Mouse (Mus musculus) olfactory bulb, adult 2 months (tissue): ENCODE measurements around the gene Bbx. TPM values are rescaled to one million over a fixed set of nuclear protein-coding genes. Genes with fewer than 3 reads are reported as not detected.

Experiments
- H3K27ac ChIP-seq: fragments of 200-500 bp; 2 replicates; pipeline ENCODE4 v1.5.1; 2012; ENCODE audit warnings: low read depth, low read length; ENCODE audit not compliant: insufficient read depth
- H3K4me1 ChIP-seq: fragments of 200-500 bp; 2 replicates; pipeline ENCODE4 v1.6.1; 2012; ENCODE audit warnings: low read length; ENCODE audit not compliant: control insufficient read depth, insufficient read depth
- H3K4me3 ChIP-seq: fragments of 200-500 bp; 2 replicates; pipeline ENCODE4 v1.5.1; 2012; ENCODE audit warnings: mild to moderate bottlenecking, low read depth, low read length, moderate library complexity; ENCODE audit not compliant: insufficient read depth
- CTCF ChIP-seq: fragments of 200-500 bp; IDR thresholded peaks from 2 replicates; pipeline ENCODE4 v1.5.1; 2012; ENCODE audit warnings: low read depth, mild to moderate bottlenecking, low read length, moderate library complexity; ENCODE audit not compliant: insufficient read depth
- POLR2A ChIP-seq: fragments of 200-500 bp; IDR thresholded peaks from 2 replicates; pipeline ENCODE4 v1.6.1; 2012; ENCODE audit warnings: mild to moderate bottlenecking, low read depth, low read length, moderate library complexity; ENCODE audit not compliant: insufficient read depth
- WGBS: fragments of 180-500 bp; shearing (Covaris S2); methylation state at CpG from one replicate; pipeline ENCODE4 v1.1.7; 2018; 5-methylcytosine and 5-hydroxymethylcytosine counted together
- polyA plus RNA-seq: library from polyadenylated mRNA; stranded (reverse); fragments of >200 nt; gene quantifications from 2 replicates; pipeline ENCODE4 v1.2.4, GENCODE M21; 2012; ENCODE audit warnings: low replicate concordance; ENCODE audit not compliant: missing spikeins, insufficient read depth, insufficient read length

The Bbx gene
- polyA plus RNA-seq, 1 experiment: not detected

- Histone ChIP-seq H3K4me3 (no peak overlapping the region), H3K27ac (no peak overlapping the region), H3K4me1 (no peaks in the 10 kb centered on the region)
- no peak for TF ChIP-seq CTCF
- no peak for TF ChIP-seq POLR2A
- 28% methylated on average over 1 of the region's 1 CpGs for WGBS
Measured at GRCm38 (mm10) chr16:50420130-50420529, 12.1 kb downstream of the Bbx start.

- TF ChIP-seq POLR2A (no peak), CTCF (no peak)
- Histone ChIP-seq H3K4me3 (no peak overlapping the region), H3K4me1 (no peaks in the 10 kb centered on the region), H3K27ac (no peak overlapping the region)
- 59% methylated on average over 8 of the region's 8 CpGs for WGBS
Measured at GRCm38 (mm10) chr16:50415406-50415805, 16.8 kb downstream of the Bbx start.

- no peak overlapping the region for H3K4me3 ChIP-seq
- 81% methylated on average over 5 of the region's 5 CpGs for WGBS
- no peaks in the 10 kb centered on the region for H3K4me1 ChIP-seq
- TF ChIP-seq CTCF: no peak
- TF ChIP-seq POLR2A: no peak
- H3K27ac ChIP-seq: no peak overlapping the region
Measured at GRCm38 (mm10) chr16:50402851-50403250, 29.3 kb downstream of the Bbx start.

- 95% methylated on average over 6 of the region's 6 CpGs for WGBS
- Histone ChIP-seq H3K27ac (no peak overlapping the region), H3K4me1 (no peaks in the 10 kb centered on the region), H3K4me3 (no peak overlapping the region)
- TF ChIP-seq CTCF (no peak), POLR2A (no peak)
Measured at GRCm38 (mm10) chr16:50399775-50400174, 32.4 kb downstream of the Bbx start.

- 80% methylated on average over 4 of the region's 4 CpGs for WGBS
- Histone ChIP-seq H3K4me1 (no peaks in the 10 kb centered on the region), H3K27ac (no peak overlapping the region), H3K4me3 (no peak overlapping the region)
- TF ChIP-seq POLR2A (no peak), CTCF (no peak)
Measured at GRCm38 (mm10) chr16:50398564-50398963, 33.6 kb downstream of the Bbx start.

GRCm38 (mm10) chr16:50395928-50396612 is 36.1 kb downstream of the Bbx start:
- TF ChIP-seq POLR2A (no peak), CTCF (no peak)
- Histone ChIP-seq H3K27ac (no peak overlapping the region), H3K4me1 (no peaks in the 10 kb centered on the region), H3K4me3 (no peak overlapping the region)
- 84% methylated on average over 6 of the region's 6 CpGs for WGBS

- TF ChIP-seq POLR2A (no peak), CTCF (no peak)
- Histone ChIP-seq H3K27ac (no peak overlapping the region), H3K4me3 (no peak overlapping the region), H3K4me1 (no peaks in the 10 kb centered on the region)
- WGBS: 87% methylated on average over 3 of the region's 3 CpGs
Measured at GRCm38 (mm10) chr16:50388499-50388898, 43.7 kb downstream of the Bbx start.

GRCm38 (mm10) chr16:50383541-50383940 is 48.6 kb downstream of the Bbx start:
- WGBS: 93% methylated on average over 8 of the region's 8 CpGs
- no peak overlapping the region for H3K4me3 ChIP-seq
- TF ChIP-seq CTCF: no peak
- no peak for TF ChIP-seq POLR2A
- no peak overlapping the region for H3K27ac ChIP-seq
- peaks cover 3% of the 10 kb centered on the region for H3K4me1 ChIP-seq

GRCm38 (mm10) chr16:50381351-50381746 is 50.8 kb downstream of the Bbx start:
- WGBS: 15% methylated on average over 7 of the region's 7 CpGs
- TF ChIP-seq CTCF (no peak), POLR2A (no peak)
- Histone ChIP-seq H3K4me3 (peak overlapping the region; percentile 29), H3K4me1 (peaks cover 3% of the 10 kb centered on the region), H3K27ac (no peak overlapping the region)
